Mouse (Mus musculus) urinary bladder, postnatal 10 days (tissue): ENCODE data around the gene Myh3.

ENCODE experiments used
- DNase-seq: peaks from one replicate; pipeline ENCODE4 v3.0.0; 2022; ENCODE audit warnings: low spot score

The Myh3 gene

GRCm38 (mm10) chr11:67105689-67106088, 27.6 kb downstream of the Myh3 start:
- DNase-seq = no peak

- no peak for DNase-seq
Observed at GRCm38 (mm10) chr11:67106973-67107372, 28.9 kb downstream of the Myh3 start.

- no peak for DNase-seq
Observed at GRCm38 (mm10) chr11:67110168-67110948, 32.3 kb downstream of the Myh3 start.

- DNase-seq = no peak
Observed at GRCm38 (mm10) chr11:67112019-67112850, 34.1 kb downstream of the Myh3 start.

GRCm38 (mm10) chr11:67112851-67113202, 34.7 kb downstream of the Myh3 start:
- DNase-seq = no peak

GRCm38 (mm10) chr11:67113381-67113780, 35.3 kb downstream of the Myh3 start:
- DNase-seq = no peak

GRCm38 (mm10) chr11:67114261-67114660, 36.2 kb downstream of the Myh3 start:
- no peak for DNase-seq

- no peak for DNase-seq
Observed at GRCm38 (mm10) chr11:67114901-67115300, 36.8 kb downstream of the Myh3 start.

GRCm38 (mm10) chr11:67116725-67117124, 38.6 kb downstream of the Myh3 start:
- DNase-seq = no peak

GRCm38 (mm10) chr11:67119539-67120070, 41.5 kb downstream of the Myh3 start:
- no peak for DNase-seq

- no peak for DNase-seq
Observed at GRCm38 (mm10) chr11:67120697-67121294, 42.7 kb downstream of the Myh3 start.

- DNase-seq = no peak
Observed at GRCm38 (mm10) chr11:67124943-67125342, 46.8 kb downstream of the Myh3 start.

GRCm38 (mm10) chr11:67125361-67125760, 47.3 kb downstream of the Myh3 start:
- DNase-seq = no peak

GRCm38 (mm10) chr11:67133526-67133925, 55.4 kb downstream of the Myh3 start:
- DNase-seq = no peak

- no peak for DNase-seq
Observed at GRCm38 (mm10) chr11:67134654-67135053, 56.6 kb downstream of the Myh3 start.

- DNase-seq = no peak
Observed at GRCm38 (mm10) chr11:67135532-67135931, 57.4 kb downstream of the Myh3 start.

- no peak for DNase-seq
Observed at GRCm38 (mm10) chr11:67139556-67139955, 61.5 kb downstream of the Myh3 start.

- DNase-seq = no peak
Observed at GRCm38 (mm10) chr11:67140175-67140574, 62.1 kb downstream of the Myh3 start.

GRCm38 (mm10) chr11:67141031-67141430, 62.9 kb downstream of the Myh3 start:
- DNase-seq = no peak

- no peak for DNase-seq
Observed at GRCm38 (mm10) chr11:67142047-67142446, 63.9 kb downstream of the Myh3 start.

- DNase-seq = no peak
Observed at GRCm38 (mm10) chr11:67143065-67143464, 65.0 kb downstream of the Myh3 start.

GRCm38 (mm10) chr11:67143863-67144498, 65.9 kb downstream of the Myh3 start:
- no peak for DNase-seq
